Mouse (Mus musculus): ENCODE measurements around the gene N4bp3. TPM values are rescaled to one million over a fixed set of nuclear protein-coding genes. Genes with fewer than 3 reads are reported as not detected.

Gene N4bp3
- polyA plus RNA-seq, 1 experiment from 2014 or later = 17.0 TPM

GRCm38 (mm10) chr11:51656798-51657521, 6.3 kb upstream of the N4bp3 start:
- H3K27ac ChIP-seq (ENCODE audit: low read length) = no peak overlapping the region
- 86% methylated on average over 10 of the region's 10 CpGs for WGBS

GRCm38 (mm10) chr11:51654891-51655290, 4.2 kb upstream of the N4bp3 start:
- WGBS = 93% methylated on average over 3 of the region's 3 CpGs
- Histone ChIP-seq H3K9me3 (ENCODE audit: control insufficient read depth, low read length) (no peaks in the 10 kb centered on the region), H3K4me1 (ENCODE audit: control insufficient read depth, insufficient read depth, low read length) (peaks cover 11% of the 10 kb centered on the region), H3K27ac (ENCODE audit: low read length) (no peak overlapping the region), H3K36me3 (ENCODE audit: control insufficient read depth, insufficient read depth, low read length) (no peaks in the 10 kb centered on the region), H3K4me2 (ENCODE audit: low read depth, low read length) (no peak overlapping the region), H3K4me3 (ENCODE audit: low read length) (no peak overlapping the region), H3K9ac (ENCODE audit: low read depth, low read length) (no peak overlapping the region), H3K27me3 (replicated peaks; ENCODE audit: control insufficient read depth, insufficient read depth, low read length) (no peaks in the 10 kb centered on the region)
- no peak for ATAC-seq

More at GRCm38 (mm10) chr11:51656798-51657521, 6.3 kb upstream of the N4bp3 start:
- H3K9me3 ChIP-seq (ENCODE audit: control insufficient read depth, low read length) = no peaks in the 10 kb centered on the region
- ATAC-seq = no peak
- no peak overlapping the region for H3K4me2 ChIP-seq (ENCODE audit: low read depth, low read length)
- H3K4me3 ChIP-seq (ENCODE audit: low read length) = no peak overlapping the region
- no peaks in the 10 kb centered on the region for H3K36me3 ChIP-seq (ENCODE audit: control insufficient read depth, insufficient read depth, low read length)
- H3K27me3 ChIP-seq (replicated peaks; ENCODE audit: control insufficient read depth, insufficient read depth, low read length) = no peaks in the 10 kb centered on the region
- H3K4me1 ChIP-seq (ENCODE audit: control insufficient read depth, insufficient read depth, low read length) = peaks cover 6% of the 10 kb centered on the region; the same call in 1 of the 2 replicates
- no peak overlapping the region for H3K9ac ChIP-seq (ENCODE audit: low read depth, low read length)

GRCm38 (mm10) chr11:51653736-51654135, 3.1 kb upstream of the N4bp3 start:
- Histone ChIP-seq H3K4me1 (ENCODE audit: control insufficient read depth, insufficient read depth, low read length) (peaks cover 18% of the 10 kb centered on the region), H3K4me2 (ENCODE audit: low read depth, low read length) (no peak overlapping the region), H3K36me3 (ENCODE audit: control insufficient read depth, insufficient read depth, low read length) (no peaks in the 10 kb centered on the region), H3K27ac (ENCODE audit: low read length) (no peak overlapping the region), H3K9me3 (ENCODE audit: control insufficient read depth, low read length) (no peaks in the 10 kb centered on the region), H3K4me3 (ENCODE audit: low read length) (no peak overlapping the region), H3K9ac (ENCODE audit: low read depth, low read length) (no peak overlapping the region), H3K27me3 (replicated peaks; ENCODE audit: control insufficient read depth, insufficient read depth, low read length) (no peaks in the 10 kb centered on the region)
- WGBS = 84% methylated on average over 6 of the region's 6 CpGs
- no peak for ATAC-seq

GRCm38 (mm10) chr11:51652889-51653418, 2.3 kb upstream of the N4bp3 start:
- no peaks in the 10 kb centered on the region for H3K36me3 ChIP-seq (ENCODE audit: control insufficient read depth, insufficient read depth, low read length)
- no peaks in the 10 kb centered on the region for H3K27me3 ChIP-seq (replicated peaks; ENCODE audit: control insufficient read depth, insufficient read depth, low read length)
- H3K9me3 ChIP-seq (ENCODE audit: control insufficient read depth, low read length) = no peaks in the 10 kb centered on the region
- H3K4me3 ChIP-seq (ENCODE audit: low read length) = no peak overlapping the region
- H3K9ac ChIP-seq (ENCODE audit: low read depth, low read length) = no peak overlapping the region
- H3K4me2 ChIP-seq (ENCODE audit: low read depth, low read length) = no peak overlapping the region
- WGBS = 87% methylated on average over 4 of the region's 4 CpGs
- peaks cover 21% of the 10 kb centered on the region for H3K4me1 ChIP-seq (ENCODE audit: control insufficient read depth, insufficient read depth, low read length)
- ATAC-seq = no peak
- H3K27ac ChIP-seq (ENCODE audit: low read length) = no peak overlapping the region

GRCm38 (mm10) chr11:51650261-51650660, 381 bp downstream of the N4bp3 start:
- H3K4me2 ChIP-seq (ENCODE audit: low read depth, low read length) = peak overlapping the region; percentile 92
- H3K9me3 ChIP-seq (ENCODE audit: control insufficient read depth, low read length) = no peaks in the 10 kb centered on the region
- H3K4me1 ChIP-seq (ENCODE audit: control insufficient read depth, insufficient read depth, low read length) = peaks cover 28% of the 10 kb centered on the region
- H3K36me3 ChIP-seq (ENCODE audit: control insufficient read depth, insufficient read depth, low read length) = no peaks in the 10 kb centered on the region; the same call in 1 of the 2 replicates
- peak overlapping the region; percentile 78 for H3K4me3 ChIP-seq (ENCODE audit: low read length)
- peak; percentile 57 for ATAC-seq
- peak overlapping the region; percentile 85 for H3K9ac ChIP-seq (ENCODE audit: low read depth, low read length)
- WGBS = under 1% methylated on average over 30 of the region's 30 CpGs
- H3K27ac ChIP-seq (ENCODE audit: low read length) = peak overlapping the region; percentile 89
- H3K27me3 ChIP-seq (replicated peaks; ENCODE audit: control insufficient read depth, insufficient read depth, low read length) = no peaks in the 10 kb centered on the region

GRCm38 (mm10) chr11:51649889-51650199, 798 bp downstream of the N4bp3 start:
- no peaks in the 10 kb centered on the region; the same call in 1 of the 2 replicates for H3K36me3 ChIP-seq (ENCODE audit: control insufficient read depth, insufficient read depth, low read length)
- peak; percentile 14; the same call in 1 of the 2 replicates for ATAC-seq
- peaks cover 28% of the 10 kb centered on the region for H3K4me1 ChIP-seq (ENCODE audit: control insufficient read depth, insufficient read depth, low read length)
- H3K4me3 ChIP-seq (ENCODE audit: low read length) = peak overlapping the region; percentile 78
- no peaks in the 10 kb centered on the region for H3K9me3 ChIP-seq (ENCODE audit: control insufficient read depth, low read length)
- H3K27me3 ChIP-seq (replicated peaks; ENCODE audit: control insufficient read depth, insufficient read depth, low read length) = no peaks in the 10 kb centered on the region
- 3% methylated on average over 7 of the region's 7 CpGs for WGBS
- H3K9ac ChIP-seq (ENCODE audit: low read depth, low read length) = peak overlapping the region; percentile 85
- H3K27ac ChIP-seq (ENCODE audit: low read length) = peak overlapping the region; percentile 89
- peak overlapping the region; percentile 92 for H3K4me2 ChIP-seq (ENCODE audit: low read depth, low read length)

- H3K4me1 ChIP-seq (ENCODE audit: control insufficient read depth, insufficient read depth, low read length) = peaks cover 28% of the 10 kb centered on the region
- WGBS = 49% methylated on average over 11 of the region's 11 CpGs
- H3K36me3 ChIP-seq (ENCODE audit: control insufficient read depth, insufficient read depth, low read length) = no peaks in the 10 kb centered on the region; the same call in 1 of the 2 replicates
- H3K4me2 ChIP-seq (ENCODE audit: low read depth, low read length) = peak overlapping the region; percentile 92
- ATAC-seq = no peak
- H3K27me3 ChIP-seq (replicated peaks; ENCODE audit: control insufficient read depth, insufficient read depth, low read length) = no peaks in the 10 kb centered on the region
- H3K9ac ChIP-seq (ENCODE audit: low read depth, low read length) = peak overlapping the region; percentile 85
- H3K4me3 ChIP-seq (ENCODE audit: low read length) = peak overlapping the region; percentile 78
- no peaks in the 10 kb centered on the region for H3K9me3 ChIP-seq (ENCODE audit: control insufficient read depth, low read length)
- H3K27ac ChIP-seq (ENCODE audit: low read length) = peak overlapping the region; percentile 51; the same call in 1 of the 2 replicates
Observed at GRCm38 (mm10) chr11:51649111-51649888, 1.3 kb downstream of the N4bp3 start.

- Histone ChIP-seq H3K36me3 (ENCODE audit: control insufficient read depth, insufficient read depth, low read length) (peaks cover 5% of the 10 kb centered on the region; the same call in 1 of the 2 replicates), H3K4me1 (ENCODE audit: control insufficient read depth, insufficient read depth, low read length) (peaks cover 31% of the 10 kb centered on the region), H3K27ac (ENCODE audit: low read length) (peak overlapping the region; percentile 51), H3K4me3 (ENCODE audit: low read length) (peak overlapping the region; percentile 22; the same call in 1 of the 2 replicates), H3K9me3 (ENCODE audit: control insufficient read depth, low read length) (no peaks in the 10 kb centered on the region), H3K4me2 (ENCODE audit: low read depth, low read length) (0 out of 2 replicates have a peak overlapping the region, but pooled peaks have one; percentile 92), H3K27me3 (replicated peaks; ENCODE audit: control insufficient read depth, insufficient read depth, low read length) (no peaks in the 10 kb centered on the region), H3K9ac (ENCODE audit: low read depth, low read length) (peak overlapping the region; percentile 43; the same call in 1 of the 2 replicates)
- no peak for ATAC-seq
- WGBS = 27% methylated on average over 3 of the region's 3 CpGs
Observed at GRCm38 (mm10) chr11:51648566-51648965, 2.1 kb downstream of the N4bp3 start.
